Mouse (Mus musculus): Measurements from ENCODE around the gene Tnfaip6. TPM values are rescaled to one million over a fixed set of nuclear protein-coding genes. Genes with fewer than 3 reads are reported as not detected.

Gene Tnfaip6
- polyA plus RNA-seq, 1 experiment from 2014 or later: 4.3 TPM

- Histone ChIP-seq H3K36me3 (peaks cover 27% of the 10 kb centered on the region), H3K4me3 (replicated peaks) (no peak overlapping the region), H3K27me3 (replicated peaks) (no peaks in the 10 kb centered on the region), H3K4me1 (no peaks in the 10 kb centered on the region), H3K27ac (no peak overlapping the region), H3K9me3 (no peaks in the 10 kb centered on the region), H3K4me2 (no peak overlapping the region), H3K9ac (no peak overlapping the region)
- ATAC-seq (ENCODE audit: insufficient read depth, low FRiP score, low read depth): no peak
- 93% methylated on average over 2 of the region's 2 CpGs for WGBS
These were observed 46.8 kb downstream of the Tnfaip6 start for GRCm38 (mm10) chr2:52084571-52084970.

Other genes starting within 250 kb of the Tnfaip6 start
- 14.5 and 15.1 TPM in 2 replicates for gene Rbm43, start 102.8 kb upstream of the Tnfaip6 start, polyA plus RNA-seq (2015; fragmentation: Nextera tagmentation; extraction: Ambion mirVana)
- gene Nmi, start 64.5 kb upstream of the Tnfaip6 start, polyA plus RNA-seq (2015; fragmentation: Nextera tagmentation; extraction: Ambion mirVana): 19.3 and 22.0 TPM in 2 replicates
- 29.1 and 32.7 TPM in 2 replicates for gene Rif1, start 34.8 kb downstream of the Tnfaip6 start, polyA plus RNA-seq (2015; fragmentation: Nextera tagmentation; extraction: Ambion mirVana)

Measured in stomach, embryonic 15.5 days (tissue).